Mouse (Mus musculus) testis, adult 2 months (tissue): ENCODE measurements at regions not wholly inside any gene's neighbourhood (a gene's known extent, or its start where the extent isn't known, plus 50 kb on each side); places are given as distances from the start of the nearest gene placed in this dataset.

Experiments used
- H3K27ac ChIP-seq: fragments of 200-500 bp; 2 replicates; pipeline ENCODE4 v1.5.1; 2012; ENCODE audit warnings: low read depth, low read length; ENCODE audit not compliant: control insufficient read depth, insufficient read depth
- H3K27me3 ChIP-seq: fragments of 200-500 bp; 2 replicates; pipeline ENCODE4 v1.6.1; 2012; ENCODE audit warnings: mild to moderate bottlenecking, low read length, moderate library complexity; ENCODE audit not compliant: control insufficient read depth, insufficient read depth
- H3K36me3 ChIP-seq: fragments of 200-500 bp; 2 replicates; pipeline ENCODE4 v1.6.1; 2012; ENCODE audit warnings: mild to moderate bottlenecking, low read length; ENCODE audit not compliant: control insufficient read depth, insufficient read depth
- H3K4me1 ChIP-seq: fragments of 200-500 bp; 2 replicates; pipeline ENCODE4 v1.6.1; 2012; ENCODE audit warnings: low read length; ENCODE audit not compliant: control insufficient read depth, insufficient read depth
- H3K4me3 ChIP-seq: fragments of 200-500 bp; 2 replicates; pipeline ENCODE4 v1.5.1; 2012; ENCODE audit warnings: low read depth, mild to moderate bottlenecking, low read length, moderate library complexity, mixed read lengths; ENCODE audit not compliant: control insufficient read depth
- CTCF ChIP-seq: fragments of 200-500 bp; IDR thresholded peaks from 2 replicates; pipeline ENCODE4 v1.5.1; 2012; ENCODE audit warnings: low read depth, mild to moderate bottlenecking, inconsistent platforms, low read length, moderate library complexity; ENCODE audit not compliant: control insufficient read depth, insufficient read depth, insufficient replicate concordance
- POLR2A ChIP-seq: fragments of 200-500 bp; IDR thresholded peaks from 2 replicates; pipeline ENCODE4 v1.6.1; 2012; ENCODE audit warnings: low read depth, mild to moderate bottlenecking, inconsistent platforms, low read length, moderate library complexity; ENCODE audit not compliant: control insufficient read depth

DNA sequence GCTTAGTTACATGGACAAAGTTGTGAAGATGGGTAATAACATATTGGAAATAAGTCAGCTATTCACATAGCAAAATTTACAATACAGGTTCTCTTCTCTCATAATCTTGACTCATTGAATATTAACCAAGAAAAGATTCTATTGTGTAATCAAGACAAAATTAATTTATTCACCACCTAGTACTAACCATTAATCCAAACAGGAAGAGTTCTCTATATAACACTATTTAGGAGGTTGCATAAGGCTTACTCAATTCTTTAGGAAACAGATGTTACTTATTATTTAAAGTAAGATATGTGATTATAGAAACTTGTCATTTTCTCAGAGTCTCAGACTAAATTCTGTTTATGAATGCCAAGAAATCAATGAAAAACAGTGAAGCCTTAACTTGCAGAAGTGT is 600.4 kb upstream of the Tusc1 start:
- no peak overlapping the region for H3K4me3 ChIP-seq
- no peaks in the 10 kb centered on the region for H3K27me3 ChIP-seq
- no peaks in the 10 kb centered on the region for H3K36me3 ChIP-seq
- H3K4me1 ChIP-seq, result no peaks in the 10 kb centered on the region
- no peak overlapping the region for H3K27ac ChIP-seq
- TF ChIP-seq CTCF, result no peak
- no peak for TF ChIP-seq POLR2A

DNA sequence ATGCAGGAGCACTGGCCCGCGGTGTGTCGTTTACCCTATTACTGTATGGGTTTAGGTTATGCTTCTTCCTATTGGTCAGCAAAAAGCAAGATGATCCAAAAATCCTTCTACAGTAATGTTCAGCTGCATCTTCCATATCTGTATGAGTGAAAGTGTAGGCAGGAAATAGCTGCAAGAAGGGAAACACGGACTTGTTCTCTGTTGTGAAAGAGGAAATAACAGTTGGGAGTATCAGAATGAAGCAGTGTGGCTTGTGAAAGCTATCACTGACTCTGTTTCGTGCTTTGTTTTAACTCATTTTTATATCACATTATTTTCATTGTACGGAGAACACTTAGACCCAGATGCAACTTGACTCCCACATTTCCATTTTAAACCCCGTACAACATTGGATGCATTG is 591.8 kb upstream of the Tusc1 start:
- no peak overlapping the region for H3K27ac ChIP-seq
- H3K27me3 ChIP-seq, result no peaks in the 10 kb centered on the region
- H3K4me1 ChIP-seq, result no peaks in the 10 kb centered on the region
- no peaks in the 10 kb centered on the region for H3K36me3 ChIP-seq
- no peak overlapping the region for H3K4me3 ChIP-seq
- TF ChIP-seq POLR2A (no peak), CTCF (no peak)

DNA sequence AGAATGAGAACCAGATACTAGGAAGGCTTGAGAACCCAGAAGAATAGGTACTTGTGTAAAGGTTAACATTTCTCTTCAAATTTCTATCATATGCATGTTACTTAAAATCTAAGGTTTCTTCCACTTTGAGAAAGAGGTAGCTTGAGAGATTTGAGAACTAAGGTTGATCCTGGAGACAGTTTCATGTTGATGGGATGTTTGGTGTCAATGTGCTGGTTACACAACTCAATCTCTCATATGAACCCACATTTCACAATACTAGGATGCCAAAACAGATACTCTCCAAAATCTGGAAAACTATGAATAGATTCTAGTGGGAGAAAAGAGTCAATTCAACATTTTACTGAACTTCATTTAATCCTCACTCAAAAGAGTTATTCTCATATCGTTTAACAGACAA is 589.1 kb upstream of the Tusc1 start:
- H3K4me3 ChIP-seq, result no peak overlapping the region
- no peak for TF ChIP-seq CTCF
- no peak for TF ChIP-seq POLR2A
- no peaks in the 10 kb centered on the region for H3K27me3 ChIP-seq

DNA sequence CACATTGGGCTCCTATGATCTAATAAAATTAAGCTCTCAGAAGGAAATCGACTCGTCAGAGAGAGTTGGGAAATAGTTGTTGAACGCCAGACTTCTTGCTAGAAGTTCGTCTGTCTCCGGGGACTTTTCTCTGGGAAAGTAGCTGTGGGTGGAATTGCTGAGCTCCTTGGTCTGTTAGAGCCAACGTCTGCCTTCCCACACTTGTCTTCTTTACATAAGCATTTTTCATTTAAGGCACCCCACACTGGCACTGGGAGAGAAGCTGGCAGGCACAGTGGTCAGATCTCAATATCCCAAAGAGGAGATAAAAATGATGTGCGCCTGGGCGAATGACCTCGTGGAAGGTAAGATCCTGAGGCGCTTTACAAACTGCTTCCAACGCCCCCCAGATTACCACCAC is 551.3 kb upstream of the Tusc1 start:
- TF ChIP-seq POLR2A (no peak), CTCF (no peak)
- Histone ChIP-seq H3K4me3 (no peak overlapping the region), H3K4me1 (peaks cover 3% of the 10 kb centered on the region; the same call in 1 of the 2 replicates), H3K27me3 (no peaks in the 10 kb centered on the region), H3K27ac (no peak overlapping the region), H3K36me3 (no peaks in the 10 kb centered on the region)

More for the DNA sequence above, 589.1 kb upstream of the Tusc1 start:
- no peaks in the 10 kb centered on the region for H3K36me3 ChIP-seq
- H3K27ac ChIP-seq, result no peak overlapping the region
- no peaks in the 10 kb centered on the region for H3K4me1 ChIP-seq

DNA sequence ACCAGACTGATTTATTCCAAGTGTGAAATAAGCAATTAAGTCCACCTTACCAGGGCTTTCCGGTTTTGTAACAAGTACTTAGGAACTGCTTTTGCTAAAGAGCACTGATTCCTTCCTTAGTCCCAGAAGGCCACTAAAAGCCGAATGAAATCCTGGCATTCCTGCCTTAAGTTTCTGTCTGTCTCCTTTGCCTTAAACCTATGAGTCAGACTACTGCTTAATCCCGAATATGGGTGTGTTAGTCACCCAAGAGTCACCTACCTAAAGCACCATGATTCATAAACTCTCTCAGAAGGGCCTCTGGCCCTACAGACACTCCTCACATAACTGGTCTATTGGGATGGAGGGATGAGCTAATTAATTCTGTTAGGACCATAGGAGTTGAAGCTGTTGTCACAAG is 546.0 kb upstream of the Tusc1 start:
- no peak overlapping the region for H3K27ac ChIP-seq
- no peak for TF ChIP-seq CTCF
- no peak for TF ChIP-seq POLR2A
- H3K4me3 ChIP-seq, result no peak overlapping the region
- no peaks in the 10 kb centered on the region for H3K36me3 ChIP-seq
- H3K27me3 ChIP-seq, result no peaks in the 10 kb centered on the region
- H3K4me1 ChIP-seq, result no peaks in the 10 kb centered on the region

DNA sequence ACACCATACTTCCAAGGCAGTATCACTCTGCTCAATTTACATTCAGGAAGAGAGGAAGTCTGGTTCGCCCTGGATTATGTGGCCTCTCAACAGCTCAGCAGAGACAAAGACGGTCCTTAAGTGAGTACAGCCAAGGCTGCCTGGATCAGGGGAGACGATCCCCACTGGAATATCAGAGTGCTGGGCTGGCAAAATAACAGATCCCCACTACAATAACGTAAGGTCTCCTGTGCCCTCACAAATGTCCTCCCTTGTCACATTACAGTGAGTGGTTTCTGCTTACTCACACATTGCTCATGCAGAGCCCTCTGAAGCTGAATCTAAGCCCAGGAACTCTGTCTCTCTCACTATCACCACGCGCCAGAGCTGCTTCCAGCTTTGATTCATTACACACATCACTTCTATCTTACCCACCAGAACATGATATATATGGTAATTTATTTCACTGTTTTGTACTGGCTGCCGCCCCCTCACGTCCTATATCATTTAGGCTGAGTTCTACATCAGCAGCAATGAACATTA is 544.1 kb upstream of the Tusc1 start:
- no peak for TF ChIP-seq CTCF
- TF ChIP-seq POLR2A, result no peak
- no peak overlapping the region for H3K27ac ChIP-seq
- H3K4me1 ChIP-seq, result no peaks in the 10 kb centered on the region
- no peaks in the 10 kb centered on the region for H3K36me3 ChIP-seq
- no peaks in the 10 kb centered on the region for H3K27me3 ChIP-seq
- H3K4me3 ChIP-seq, result no peak overlapping the region

DNA sequence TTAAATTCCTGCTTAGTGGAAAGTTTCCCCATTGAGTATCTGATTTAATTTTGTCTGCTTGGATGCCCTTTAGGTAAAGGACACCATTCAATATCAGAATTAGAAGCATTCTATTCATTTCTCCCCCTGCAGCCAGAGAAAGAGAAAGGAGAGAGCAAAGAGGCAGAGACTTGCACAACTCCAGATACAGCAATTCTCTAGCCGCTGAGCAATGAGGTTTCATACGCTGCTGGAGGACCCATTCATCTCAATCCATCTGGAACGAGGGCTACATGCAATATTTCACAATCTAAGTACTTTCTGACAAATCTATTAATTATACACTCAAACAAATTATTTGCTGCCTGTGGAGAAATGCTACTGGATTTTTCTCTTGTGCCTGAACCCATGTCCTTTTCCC is 538.0 kb upstream of the Tusc1 start:
- Histone ChIP-seq H3K4me1 (no peaks in the 10 kb centered on the region), H3K27ac (no peak overlapping the region), H3K36me3 (no peaks in the 10 kb centered on the region), H3K27me3 (no peaks in the 10 kb centered on the region), H3K4me3 (no peak overlapping the region)
- TF ChIP-seq CTCF (no peak), POLR2A (no peak)

DNA sequence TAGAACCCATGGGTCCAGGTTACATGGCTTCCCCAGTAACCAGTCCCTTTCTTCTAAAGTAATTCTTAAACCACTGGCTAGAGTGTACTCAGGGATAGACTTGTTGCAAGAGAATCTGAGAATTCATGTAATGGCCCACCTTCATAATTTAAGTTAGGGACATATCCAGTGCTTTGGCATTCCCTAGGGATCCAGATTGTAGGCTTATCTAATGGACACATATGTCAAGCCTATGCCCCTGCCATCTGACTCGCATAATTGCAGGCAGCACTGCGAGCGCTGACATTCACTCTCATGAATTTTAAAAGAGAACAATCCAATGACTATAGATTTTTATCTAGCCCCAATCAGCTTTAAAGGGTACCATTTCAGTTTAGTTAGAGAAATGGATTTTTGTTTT is 518.1 kb upstream of the Tusc1 start:
- no peaks in the 10 kb centered on the region for H3K27me3 ChIP-seq
- TF ChIP-seq POLR2A (no peak), CTCF (no peak)
- H3K4me1 ChIP-seq, result no peaks in the 10 kb centered on the region
- no peak overlapping the region for H3K27ac ChIP-seq
- no peak overlapping the region for H3K4me3 ChIP-seq
- H3K36me3 ChIP-seq, result no peaks in the 10 kb centered on the region
